Mouse (Mus musculus) forebrain, embryonic 10.5 days (tissue): ENCODE data around the gene Ercc2. TPM values are rescaled to one million over a fixed set of nuclear protein-coding genes. Genes with fewer than 3 reads are reported as not detected.

Source experiments
- DNase-seq: peaks from one replicate; pipeline ENCODE4 v3.0.0-alpha.2; 2017; ENCODE audit warnings: low spot score; ENCODE audit errors: extremely low spot score
- H3K27ac ChIP-seq: fragments of 300-500 bp; sonication (generic); 2 replicates; pipeline ENCODE4 v1.5.1; 2016; ENCODE audit warnings: mild to moderate bottlenecking
- H3K27me3 ChIP-seq: fragments of 300-500 bp; sonication (generic); 2 replicates; pipeline ENCODE4 v1.6.1; 2016; ENCODE audit warnings: mild to moderate bottlenecking; ENCODE audit not compliant: poor library complexity, severe bottlenecking
- H3K36me3 ChIP-seq: fragments of 300-500 bp; sonication (generic); replicated peaks from 2 replicates; pipeline ENCODE4 v1.6.1; 2016; ENCODE audit warnings: mild to moderate bottlenecking, moderate library complexity
- H3K4me1 ChIP-seq: fragments of 300-500 bp; sonication (generic); 2 replicates; pipeline ENCODE4 v1.6.1; 2016
- H3K4me3 ChIP-seq: fragments of 300-500 bp; sonication (generic); 2 replicates; pipeline ENCODE4 v1.5.1; 2016; ENCODE audit warnings: mild to moderate bottlenecking, moderate library complexity
- H3K9me3 ChIP-seq: fragments of 300-500 bp; sonication (generic); 2 replicates; pipeline ENCODE4 v1.6.1; 2016; ENCODE audit warnings: mild to moderate bottlenecking, moderate library complexity
- WGBS: fragments of 180-500 bp; shearing (Covaris S2); methylation state at CpG from one replicate; pipeline ENCODE4 v1.1.7; 2016; 5-methylcytosine and 5-hydroxymethylcytosine counted together
- microRNA counts: library from miRNA; unstranded; fragments of <30 nt; microRNA quantifications from one replicate; lab custom pipeline; 2017
- microRNA-seq: library from miRNA; unstranded; fragments of <30 nt; microRNA quantifications from one replicate; pipeline ENCODE4, GENCODE M21; 2017
- polyA plus RNA-seq: library from polyadenylated mRNA; unstranded; fragments of >200 nt; fragmentation: Nextera tagmentation; extraction: Ambion mirVana; gene quantifications from 2 replicates; pipeline ENCODE4 v1.2.1, GENCODE M21; 2016

The Ercc2 gene
- polyA plus RNA-seq, 1 experiment from 2014 or later, result 26.9 TPM

DNA sequence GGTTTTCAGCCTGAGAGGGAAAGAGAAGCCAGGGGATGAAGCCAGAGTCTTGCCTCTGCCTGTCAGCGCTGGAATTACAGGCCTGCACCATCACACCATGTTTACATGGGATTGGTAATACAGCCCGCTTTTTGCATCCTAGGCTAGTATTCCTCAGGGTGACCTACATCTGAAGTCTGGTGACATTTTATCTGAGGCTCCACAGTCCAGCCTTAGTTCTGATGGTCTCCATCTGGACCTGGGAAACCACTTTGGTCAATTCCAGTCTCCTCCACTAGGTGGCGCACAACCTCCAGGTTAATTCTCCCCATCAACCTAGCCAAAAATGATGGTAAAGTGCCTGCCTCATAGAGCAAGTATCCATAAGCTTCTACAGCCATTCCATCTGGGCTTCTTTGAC lies 61.5 kb downstream of the Ercc2 start:
- peaks cover 97% of the 10 kb centered on the region for H3K36me3 ChIP-seq
- 40% methylated on average over 3 of the region's 3 CpGs for WGBS
- H3K4me3 ChIP-seq, result no peak overlapping the region
- no peak overlapping the region for H3K27ac ChIP-seq
- no peaks in the 10 kb centered on the region for H3K9me3 ChIP-seq
- peak; percentile 74 for DNase-seq
- H3K27me3 ChIP-seq, result no peaks in the 10 kb centered on the region
- no peaks in the 10 kb centered on the region for H3K4me1 ChIP-seq

DNA sequence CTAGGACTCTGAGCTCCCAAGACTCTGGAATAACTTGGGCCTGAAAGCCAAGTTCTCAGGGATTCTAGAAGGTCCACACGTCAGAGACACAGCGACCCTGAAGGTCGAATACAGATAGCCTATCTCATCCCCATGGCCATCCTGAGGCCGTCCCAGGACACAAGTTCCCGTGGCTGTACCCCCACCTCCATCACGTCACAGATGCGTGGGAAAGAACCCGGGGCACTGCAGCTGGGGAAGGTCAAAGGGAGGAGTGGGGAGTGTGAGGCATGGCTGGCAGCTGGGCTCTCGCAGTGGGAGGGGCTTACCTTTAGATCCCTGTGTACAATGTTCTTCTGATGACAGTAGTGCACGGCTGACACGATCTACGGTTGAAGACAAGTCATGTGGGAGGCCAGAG lies 63.0 kb downstream of the Ercc2 start:
- Histone ChIP-seq H3K27ac (no peak overlapping the region), H3K36me3 (peaks cover 99% of the 10 kb centered on the region), H3K9me3 (no peaks in the 10 kb centered on the region), H3K27me3 (no peaks in the 10 kb centered on the region), H3K4me3 (no peak overlapping the region), H3K4me1 (no peaks in the 10 kb centered on the region)
- 92% methylated on average over 12 of the region's 12 CpGs for WGBS
- no peak for DNase-seq

MicroRNAs within 50 kb of the gene (microRNA counts, 519-probe panel; counts per million panel counts)
- microRNA mmu-miR-343 (lab: Ali Mortazavi, UCI), result 341 counts per million, percentile 65 among the panel's probes with 10 or more counts

Small RNAs within 50 kb of the gene (microRNA-seq; reads per million reads assigned to microRNA genes)
- not detected for gene Mir343

Other genes with a start within 250 kb of the Ercc2 start
- 14.7 and 16.0 TPM in 2 replicates for gene Qpctl, start 232.7 kb upstream of the Ercc2 start, polyA plus RNA-seq
- 183 and 193 TPM in 2 replicates for gene Snrpd2, start 232.3 kb upstream of the Ercc2 start, polyA plus RNA-seq
- gene Gipr, start 215.9 kb upstream of the Ercc2 start, polyA plus RNA-seq, result 0.22 and 0.25 TPM in 2 replicates
- 5.3 and 6.4 TPM in 2 replicates for gene Eml2, start 205.6 kb upstream of the Ercc2 start, polyA plus RNA-seq
- gene Gpr4, start 169.5 kb upstream of the Ercc2 start, polyA plus RNA-seq, result 1.6 and 2.0 TPM in 2 replicates
- 50.7 and 51.4 TPM in 2 replicates for gene Opa3, start 153.7 kb upstream of the Ercc2 start, polyA plus RNA-seq
- gene Vasp, start 110.2 kb upstream of the Ercc2 start, polyA plus RNA-seq, result 47.4 and 56.9 TPM in 2 replicates
- gene Ppm1n, start 101.9 kb upstream of the Ercc2 start, polyA plus RNA-seq, result 0.41 and 0.51 TPM in 2 replicates
- gene Rtn2, start 99.4 kb upstream of the Ercc2 start, polyA plus RNA-seq, result 32.1 and 33.1 TPM in 2 replicates
- gene Fosb, start 72.0 kb upstream of the Ercc2 start, polyA plus RNA-seq, result 0.10 TPM in 1 of 2 replicates, not detected in the other
- 95.3 and 96.1 TPM in 2 replicates for gene Ercc1, start 37.2 kb upstream of the Ercc2 start, polyA plus RNA-seq
- gene Cd3eap, start 22.5 kb upstream of the Ercc2 start, polyA plus RNA-seq, result 30.9 and 32.2 TPM in 2 replicates
- gene Ppp1r13l, start 22.3 kb upstream of the Ercc2 start, polyA plus RNA-seq, result 5.4 and 6.3 TPM in 2 replicates
- 3.6 and 4.8 TPM in 2 replicates for gene Klc3, start 22.1 kb downstream of the Ercc2 start, polyA plus RNA-seq
- not detected in 2 replicates for gene Ckm, start 22.8 kb downstream of the Ercc2 start, polyA plus RNA-seq
- 5.7 and 6.5 TPM in 2 replicates for gene Mark4, start 76.8 kb downstream of the Ercc2 start, polyA plus RNA-seq
- gene Exoc3l2, start 81.3 kb downstream of the Ercc2 start, polyA plus RNA-seq, result 0.82 and 0.99 TPM in 2 replicates
- gene Bloc1s3, start 126.4 kb downstream of the Ercc2 start, polyA plus RNA-seq, result 2.1 and 2.3 TPM in 2 replicates
- 53.8 and 60.9 TPM in 2 replicates for gene Trappc6a, start 126.4 kb downstream of the Ercc2 start, polyA plus RNA-seq
- 0.06 and 0.12 TPM in 2 replicates for gene Nkpd1, start 135.8 kb downstream of the Ercc2 start, polyA plus RNA-seq
- 20.2 and 22.2 TPM in 2 replicates for gene Ppp1r37, start 181.1 kb downstream of the Ercc2 start, polyA plus RNA-seq
- gene Zfp296, start 195.3 kb downstream of the Ercc2 start, polyA plus RNA-seq, result 0.30 and 0.47 TPM in 2 replicates
- gene Gemin7, start 195.6 kb downstream of the Ercc2 start, polyA plus RNA-seq, result 180 and 186 TPM in 2 replicates
- gene Clasrp, start 222.5 kb downstream of the Ercc2 start, polyA plus RNA-seq, result 53.6 and 54.0 TPM in 2 replicates
- gene Relb, start 247.4 kb downstream of the Ercc2 start, polyA plus RNA-seq, result 3.0 TPM in 2 replicates